In the genomic region with DNA sequence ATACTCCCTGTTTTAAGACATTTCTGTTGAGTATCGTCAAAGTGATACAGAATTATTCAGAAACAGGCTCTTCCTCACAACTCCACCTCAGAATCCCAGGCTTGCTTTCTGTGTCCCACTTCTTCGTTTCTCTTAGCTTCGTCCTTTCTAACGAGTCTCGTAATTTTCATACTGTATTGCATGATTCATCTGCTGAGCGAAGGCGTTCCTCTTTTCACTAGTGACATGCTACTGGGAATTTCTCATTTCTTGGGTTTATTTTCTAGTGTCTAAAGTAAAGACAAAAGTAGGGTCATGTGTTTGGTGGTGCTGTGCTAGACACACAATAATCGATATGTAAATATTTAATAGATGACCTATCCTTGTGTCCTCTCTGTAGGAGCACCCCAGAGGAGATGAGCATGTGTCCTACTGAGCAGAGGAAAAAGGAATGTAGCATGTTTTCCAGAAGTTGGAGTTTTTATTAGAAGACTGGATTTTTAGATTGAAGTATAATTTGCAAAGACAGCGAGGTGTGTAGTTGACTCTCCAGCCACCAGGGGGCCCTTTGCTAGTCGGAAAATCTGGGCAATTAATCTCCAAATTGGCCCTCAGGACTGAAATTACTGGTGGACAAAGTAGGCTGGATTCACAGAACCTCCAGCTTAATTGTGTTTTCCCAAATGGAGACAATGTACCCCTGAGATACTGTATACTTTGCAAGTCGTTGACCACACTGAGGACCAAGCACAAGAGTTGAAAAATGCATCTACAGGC, we compare ENCODE assay signal across 7 mouse cellular contexts. TPM values are rescaled to one million over a fixed set of nuclear protein-coding genes. Genes with fewer than 3 reads are reported as not detected.
DNase-seq lines count a peak whose midpoint lies in the region; TF ChIP-seq lines count a peak whose summit lies in the region.

No protein-coding gene starts in this region.

- peaks cover 5% of the 10 kb centered on the region; the same call in 1 of the 2 replicates for H3K4me1 ChIP-seq in cortical plate, adult 2 months (ENCODE audit: control insufficient read depth, insufficient read depth, low read length)

- no peak for DNase-seq in layer of hippocampus, adult 2 months (ENCODE audit: low spot score in 2 of 2)
- DNase-seq in layer of hippocampus, adult 9-11 months = no peak
- DNase-seq in CD8-positive naive resting alpha-beta T cell, adult 2 months (ENCODE audit: low read depth in 2 of 2, low spot score in 2 of 2) = peak; percentile 33 to 58
- DNase-seq in T-cell, adult 2 months (ENCODE audit: low spot score) = peak; percentile 32
- peak; percentile 67 for DNase-seq in lung, postnatal 10 days
- DNase-seq in embryo, embryonic 10 days (ENCODE audit: low spot score) = no peak

- H3K4me3 ChIP-seq in layer of hippocampus, adult 2 months = no peak overlapping the region
- H3K4me3 ChIP-seq in cortical plate, adult 2 months (ENCODE audit: insufficient read depth, low read length) = no peak overlapping the region

- TF ChIP-seq POLR2A in cortical plate, adult 2 months (IDR thresholded peaks at IDR 0.05; ENCODE audit: extremely low read depth, insufficient read depth, low read length) = no peak

- TF ChIP-seq CTCF in layer of hippocampus, adult 2 months (conservative IDR thresholded peaks at IDR 0.05) = peak; percentile 89
- TF ChIP-seq CTCF in cortical plate, adult 2 months (IDR thresholded peaks at IDR 0.05; ENCODE audit: extremely low read depth, insufficient read depth, low read length) = peak; percentile 45

- H3K27ac ChIP-seq in layer of hippocampus, adult 2 months = no peak overlapping the region
- H3K27ac ChIP-seq in cortical plate, adult 2 months (ENCODE audit: insufficient read depth, low read length) = no peak overlapping the region

RNA-seq across cellular contexts. Expression of a gene that starts 11.9 kb away (rescaled TPM):
- total RNA-seq in layer of hippocampus, adult 2 months (2021) = 100 to 1,000 TPM; 244 to 250 TPM
- polyA plus RNA-seq in cortical plate, adult 2 months (2012; rRNA removed) = 144 and 148 TPM in 2 replicates

Comparison
In these comparisons a context has a peak if more than half of its experiments do, and no peak if none do; other contexts are left out.
1. DNase-seq: peak in CD8-positive naive resting alpha-beta T cell, adult 2 months (2 of 2), T-cell, adult 2 months (single experiment) and lung, postnatal 10 days (single experiment); none in layer of hippocampus, adult 2 months (0 of 2), layer of hippocampus, adult 9-11 months (single experiment) and embryo, embryonic 10 days (single experiment).